Mouse (Mus musculus) hindbrain, embryonic 16.5 days (tissue): ENCODE measurements around the gene Fam19a1. TPM values are rescaled to one million over a fixed set of nuclear protein-coding genes. Genes with fewer than 3 reads are reported as not detected.

Source experiments
- ATAC-seq: fragments of 200-750 bp; cut with Nextera tagmentation; 2 replicates; pipeline ENCODE4 v1.8.0; 2017; ENCODE audit warnings: moderate TSS enrichment, moderate library complexity
- H3K27ac ChIP-seq: fragments of 300-500 bp; sonication (generic); 2 replicates; pipeline ENCODE4 v1.5.1; 2014; ENCODE audit warnings: low read depth, mild to moderate bottlenecking, control low read depth, low read length, moderate library complexity
- H3K27me3 ChIP-seq: fragments of 300-500 bp; sonication (generic); replicated peaks from 2 replicates; pipeline ENCODE4 v1.6.1; 2014; ENCODE audit warnings: low read length; ENCODE audit not compliant: control insufficient read depth, insufficient read depth
- H3K36me3 ChIP-seq: fragments of 300-500 bp; sonication (generic); 2 replicates; pipeline ENCODE4 v1.6.1; 2014; ENCODE audit warnings: mild to moderate bottlenecking, low read length, moderate library complexity, mixed read lengths; ENCODE audit not compliant: control insufficient read depth, insufficient read depth
- H3K4me1 ChIP-seq: fragments of 300-500 bp; sonication (generic); 2 replicates; pipeline ENCODE4 v1.6.1; 2014; ENCODE audit warnings: low read depth, low read length; ENCODE audit not compliant: control insufficient read depth, insufficient read depth
- H3K4me2 ChIP-seq: fragments of 300-500 bp; sonication (generic); 2 replicates; pipeline ENCODE4 v1.6.1; 2014; ENCODE audit warnings: mild to moderate bottlenecking, low read length, control low read depth, moderate library complexity
- H3K4me3 ChIP-seq: fragments of 300-500 bp; sonication (generic); 2 replicates; pipeline ENCODE4 v1.5.1; 2014; ENCODE audit warnings: mild to moderate bottlenecking, low read length, control low read depth, moderate library complexity
- H3K9ac ChIP-seq: fragments of 300-500 bp; sonication (generic); 2 replicates; pipeline ENCODE4 v1.6.1; 2014; ENCODE audit warnings: low read depth, mild to moderate bottlenecking, control low read depth, low read length, moderate library complexity
- H3K9me3 ChIP-seq: fragments of 300-500 bp; sonication (generic); 2 replicates; pipeline ENCODE4 v1.6.1; 2014; ENCODE audit warnings: mild to moderate bottlenecking, low read length, moderate library complexity; ENCODE audit not compliant: control insufficient read depth
- WGBS: fragments of 180-500 bp; shearing (Covaris S2); extraction: QIAGEN DNeasy Blood & Tissue Kit; methylation state at CpG from one replicate; pipeline ENCODE4 v1.1.7; 2014; 5-methylcytosine and 5-hydroxymethylcytosine counted together
- polyA plus RNA-seq: library from polyadenylated mRNA; unstranded; fragments of >200 nt; fragmentation: Nextera tagmentation; extraction: Ambion mirVana; gene quantifications from 2 replicates; pipeline ENCODE4 v1.2.1, GENCODE M21; 2015

The Fam19a1 gene
- polyA plus RNA-seq, result 19.8 and 24.8 TPM in 2 replicates

DNA sequence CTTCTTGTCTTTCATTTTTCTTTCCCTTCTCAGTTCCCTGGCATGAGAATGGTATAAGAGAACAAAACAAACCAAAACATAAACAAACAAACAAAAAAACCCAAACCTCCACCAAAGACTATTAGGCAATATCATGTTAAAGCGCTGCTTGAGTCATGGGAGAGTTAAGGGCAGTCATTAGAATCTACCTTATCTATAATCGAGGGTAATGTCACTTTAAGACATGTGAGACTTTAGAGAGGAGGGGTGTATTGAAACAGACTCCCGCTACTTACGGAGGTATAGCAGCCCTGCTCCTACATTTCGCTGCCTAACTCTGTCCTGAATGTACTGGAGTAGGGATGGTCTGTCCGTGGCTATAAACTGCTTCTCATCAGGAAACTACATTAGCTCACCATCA is at the start of gene Fam19a1:
TSS of gene Fam19a1 (plus strand) at position 301 of the 400 bp plus-strand sequence.
- Histone ChIP-seq H3K4me2 (peak within 1 kb of the TSS; percentile 96), H3K9me3 (no peaks in the 10 kb centered on the region), H3K9ac (peak within 1 kb of the TSS; percentile 47), H3K36me3 (no peaks in the 10 kb centered on the region), H3K4me3 (peak within 1 kb of the TSS; percentile 62), H3K27me3 (no peaks in the 10 kb centered on the region), H3K4me1 (no peaks in the 10 kb centered on the region; the same call in none of the 2 replicates), H3K27ac (no peak within 1 kb of the TSS)
- no peak for ATAC-seq
- WGBS, result 33% methylated on average over 6 of the region's 6 CpGs

DNA sequence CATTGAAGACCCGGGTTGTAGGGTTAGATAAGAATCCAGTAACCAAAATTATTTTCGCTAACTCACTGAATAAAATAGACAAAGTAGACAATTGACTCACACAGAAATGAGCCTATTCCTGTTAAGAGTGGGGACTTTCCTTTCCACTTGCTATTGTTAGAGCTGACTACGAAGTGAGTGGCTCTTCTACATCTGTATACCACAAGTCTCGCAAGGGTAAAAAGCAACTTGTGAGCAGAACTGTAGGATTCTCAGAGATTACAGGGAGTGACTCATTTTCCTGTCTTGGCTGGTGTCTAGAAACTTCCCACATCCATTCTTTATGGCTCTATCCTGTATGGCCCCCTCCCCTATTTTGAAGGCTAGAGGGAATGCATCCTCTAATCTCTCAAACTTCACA is 41.9 kb upstream of the Fam19a1 start:
- H3K27me3 ChIP-seq, result no peaks in the 10 kb centered on the region
- H3K9ac ChIP-seq, result no peak overlapping the region
- H3K4me3 ChIP-seq, result no peak overlapping the region
- no peaks in the 10 kb centered on the region for H3K36me3 ChIP-seq
- no peaks in the 10 kb centered on the region for H3K9me3 ChIP-seq
- ATAC-seq, result no peak
- H3K4me2 ChIP-seq, result no peak overlapping the region
- 89% methylated on average over 4 of the region's 4 CpGs for WGBS
- H3K4me1 ChIP-seq, result no peaks in the 10 kb centered on the region
- no peak overlapping the region for H3K27ac ChIP-seq

DNA sequence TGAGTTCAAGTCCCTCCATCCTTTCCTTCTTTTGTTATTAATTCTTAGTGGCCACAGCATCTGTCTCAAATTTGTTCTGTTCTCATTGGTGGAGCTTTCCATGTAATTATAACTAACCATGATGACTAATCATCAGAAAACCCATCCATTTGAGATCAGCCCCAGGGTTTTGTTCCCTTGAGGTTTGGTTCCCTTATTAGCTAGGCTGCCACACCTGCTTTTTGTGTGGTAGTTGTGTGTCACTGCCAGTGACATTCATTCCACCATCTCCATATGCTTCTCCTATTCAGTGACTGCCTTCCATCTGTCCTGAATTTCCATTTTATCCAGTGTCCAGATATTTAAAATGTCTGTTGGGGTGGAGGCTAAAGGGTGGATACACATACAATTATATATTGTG is 41.4 kb upstream of the Fam19a1 start:
- H3K4me1 ChIP-seq, result no peaks in the 10 kb centered on the region
- H3K27ac ChIP-seq, result no peak overlapping the region
- H3K9ac ChIP-seq, result no peak overlapping the region
- no peaks in the 10 kb centered on the region for H3K9me3 ChIP-seq
- H3K27me3 ChIP-seq, result no peaks in the 10 kb centered on the region
- no peak overlapping the region for H3K4me3 ChIP-seq
- ATAC-seq, result no peak
- no peaks in the 10 kb centered on the region for H3K36me3 ChIP-seq
- no peak overlapping the region for H3K4me2 ChIP-seq

DNA sequence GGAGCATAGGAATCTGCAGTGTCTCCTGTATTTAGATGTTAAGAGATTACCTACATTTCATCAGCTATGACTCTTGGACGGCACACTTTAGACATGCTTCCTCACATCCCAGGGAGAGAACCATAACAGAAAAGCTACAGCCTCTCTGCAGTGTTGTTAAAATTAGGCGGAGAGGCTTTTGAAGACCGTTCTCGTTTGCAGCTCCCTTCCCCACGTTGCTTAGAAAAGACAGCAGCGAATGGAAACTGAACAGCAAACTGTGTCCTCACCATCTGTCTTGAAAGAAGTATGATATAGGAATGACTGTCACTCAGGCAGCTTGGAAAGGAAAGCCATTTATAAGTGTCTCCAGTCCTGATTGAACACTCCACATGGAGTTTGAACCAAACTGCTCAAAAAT is 23.0 kb upstream of the Fam19a1 start:
- Histone ChIP-seq H3K9me3 (no peaks in the 10 kb centered on the region), H3K4me1 (no peaks in the 10 kb centered on the region), H3K9ac (no peak overlapping the region), H3K36me3 (no peaks in the 10 kb centered on the region), H3K27ac (no peak overlapping the region), H3K4me3 (no peak overlapping the region), H3K27me3 (no peaks in the 10 kb centered on the region), H3K4me2 (no peak overlapping the region)
- 86% methylated on average over 6 of the region's 6 CpGs for WGBS
- no peak for ATAC-seq

DNA sequence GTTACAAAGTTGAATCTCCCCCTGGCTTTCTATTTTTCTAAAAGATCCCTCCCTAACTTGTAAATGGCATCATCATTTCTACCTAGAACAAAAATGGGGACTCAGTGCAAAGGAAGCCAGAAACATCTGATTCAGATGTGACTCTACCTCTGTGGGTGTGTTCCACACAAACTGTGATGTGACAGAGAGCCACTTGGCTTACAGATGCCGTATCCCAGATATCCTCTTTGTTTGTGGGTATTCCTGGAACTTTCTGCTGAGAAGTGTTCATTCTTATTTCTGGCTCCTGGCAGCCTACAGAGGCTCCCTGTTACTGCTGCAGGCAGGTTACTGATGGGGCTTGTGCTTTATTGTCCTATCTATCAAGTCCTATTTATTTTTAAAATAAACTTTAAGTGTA is 19.2 kb upstream of the Fam19a1 start:
- no peak overlapping the region for H3K4me3 ChIP-seq
- H3K4me2 ChIP-seq, result no peak overlapping the region
- ATAC-seq, result no peak
- H3K27me3 ChIP-seq, result no peaks in the 10 kb centered on the region
- WGBS, result 96% methylated on average over 1 of the region's 1 CpGs
- no peak overlapping the region for H3K27ac ChIP-seq
- no peaks in the 10 kb centered on the region for H3K4me1 ChIP-seq
- H3K36me3 ChIP-seq, result no peaks in the 10 kb centered on the region
- no peaks in the 10 kb centered on the region for H3K9me3 ChIP-seq
- no peak overlapping the region for H3K9ac ChIP-seq

DNA sequence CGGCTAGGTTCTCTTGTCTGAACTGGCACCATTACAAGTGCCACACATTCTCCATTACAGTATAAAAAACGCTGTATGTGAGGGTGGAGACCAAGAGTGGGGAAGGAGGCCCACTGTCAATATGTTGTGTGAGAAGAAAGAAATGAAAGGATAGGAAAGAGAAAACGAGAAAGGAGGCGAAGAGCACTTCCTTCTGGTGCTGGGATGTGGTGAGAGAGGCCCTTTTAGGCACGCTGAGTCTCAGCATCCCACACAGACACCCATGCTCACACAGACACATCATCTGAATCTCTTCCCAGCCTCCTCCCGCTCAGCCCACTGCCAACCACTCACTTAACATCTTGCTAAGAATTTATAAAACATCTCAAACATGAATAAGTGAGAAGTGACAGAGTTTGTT is 14.7 kb upstream of the Fam19a1 start:
- 84% methylated on average over 6 of the region's 6 CpGs for WGBS
- H3K4me1 ChIP-seq, result no peaks in the 10 kb centered on the region
- no peak overlapping the region for H3K4me2 ChIP-seq
- no peak overlapping the region for H3K9ac ChIP-seq
- no peak overlapping the region for H3K4me3 ChIP-seq
- no peak overlapping the region for H3K27ac ChIP-seq
- no peaks in the 10 kb centered on the region for H3K27me3 ChIP-seq
- H3K36me3 ChIP-seq, result no peaks in the 10 kb centered on the region; the same call in 1 of the 2 replicates
- peaks cover 4% of the 10 kb centered on the region; the same call in 1 of the 2 replicates for H3K9me3 ChIP-seq
- ATAC-seq, result no peak

DNA sequence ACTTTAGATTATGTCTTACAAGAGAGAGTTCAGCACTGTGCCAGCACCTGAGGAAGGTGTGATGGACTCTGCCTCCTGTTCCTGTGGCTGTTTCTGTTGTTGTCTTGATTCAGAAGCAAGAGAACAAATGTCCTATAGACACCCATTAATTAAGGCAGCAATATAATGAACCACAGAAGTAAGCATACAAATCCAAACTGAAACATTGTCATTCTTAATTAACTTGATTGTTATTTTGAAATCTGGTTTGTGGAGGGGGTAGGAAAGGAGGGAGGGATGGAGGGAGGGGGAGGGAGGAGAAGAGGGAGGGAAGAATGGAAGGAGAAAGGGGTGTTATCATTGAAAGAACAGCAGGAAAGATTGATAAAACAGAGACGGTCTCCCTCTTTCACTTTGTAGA is 1.3 kb upstream of the Fam19a1 start:
- Histone ChIP-seq H3K36me3 (no peaks in the 10 kb centered on the region), H3K27ac (no peak overlapping the region), H3K4me1 (no peaks in the 10 kb centered on the region; the same call in none of the 2 replicates), H3K9me3 (no peaks in the 10 kb centered on the region), H3K27me3 (no peaks in the 10 kb centered on the region), H3K4me2 (no peak overlapping the region), H3K4me3 (no peak overlapping the region), H3K9ac (no peak overlapping the region)
- ATAC-seq, result no peak
- 54% methylated on average over 1 of the region's 1 CpGs for WGBS

DNA sequence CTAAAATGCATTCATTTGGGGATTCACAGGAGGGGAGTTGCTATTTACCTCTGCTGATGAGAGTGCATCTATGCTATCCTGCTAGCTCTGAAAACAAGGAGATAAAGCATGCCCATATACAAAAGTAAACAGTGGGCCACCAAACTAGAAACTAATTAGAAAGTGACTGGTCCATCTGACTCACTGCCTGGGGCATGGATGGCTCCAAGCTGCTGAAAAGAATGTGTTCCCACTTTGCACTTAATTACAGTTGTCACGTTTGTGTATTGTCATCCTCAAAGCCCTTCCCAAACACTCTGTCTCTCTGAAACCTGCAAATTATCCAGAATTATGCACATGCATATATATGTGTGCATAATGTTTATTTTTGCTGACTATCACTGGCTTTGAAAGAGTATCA is 1.2 kb downstream of the Fam19a1 start:
- peak overlapping the region; percentile 62 for H3K4me3 ChIP-seq
- no peak overlapping the region for H3K27ac ChIP-seq
- H3K36me3 ChIP-seq, result no peaks in the 10 kb centered on the region
- H3K27me3 ChIP-seq, result no peaks in the 10 kb centered on the region
- H3K9ac ChIP-seq, result peak overlapping the region; percentile 10; the same call in 1 of the 2 replicates
- no peak for ATAC-seq
- peak overlapping the region; percentile 96 for H3K4me2 ChIP-seq
- WGBS, result 7% methylated on average over 1 of the region's 1 CpGs
- no peaks in the 10 kb centered on the region for H3K9me3 ChIP-seq
- H3K4me1 ChIP-seq, result no peaks in the 10 kb centered on the region; the same call in none of the 2 replicates

DNA sequence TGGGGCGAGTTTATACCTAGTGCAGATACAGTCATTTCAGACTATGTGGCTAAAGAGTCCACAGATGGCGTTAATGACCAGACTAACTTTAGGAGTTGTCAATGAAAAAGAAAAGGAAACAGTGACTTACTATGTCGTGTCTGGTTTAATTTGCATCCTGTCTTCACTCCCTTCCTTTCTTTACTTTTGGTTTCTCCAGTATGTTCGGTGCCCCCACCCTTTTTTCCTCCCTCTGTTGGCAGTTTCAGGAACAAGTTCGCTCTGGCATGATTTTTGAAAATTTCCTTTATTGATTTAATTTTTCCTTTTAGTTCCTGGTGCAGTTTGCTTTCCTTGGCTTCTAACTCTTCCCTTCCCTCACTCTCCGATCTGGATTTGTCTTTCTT is 3.2 kb downstream of the Fam19a1 start:
- H3K9ac ChIP-seq, result peak overlapping the region; percentile 81
- peak overlapping the region; percentile 96 for H3K4me2 ChIP-seq
- peaks cover 2% of the 10 kb centered on the region for H3K4me1 ChIP-seq

More for the DNA sequence above, 3.2 kb downstream of the Fam19a1 start:
- peak overlapping the region; percentile 62 for H3K4me3 ChIP-seq
- ATAC-seq, result no peak
- WGBS, result 10% methylated on average over 6 of the region's 6 CpGs
- no peaks in the 10 kb centered on the region for H3K36me3 ChIP-seq
- H3K9me3 ChIP-seq, result no peaks in the 10 kb centered on the region
- H3K27ac ChIP-seq, result no peak overlapping the region
- H3K27me3 ChIP-seq, result no peaks in the 10 kb centered on the region
